Mouse (Mus musculus) thymus, adult 2 months (tissue): ENCODE results near the gene Snap91. TPM values are rescaled to one million over a fixed set of nuclear protein-coding genes. Genes with fewer than 3 reads are reported as not detected.

Source experiments
- DNase-seq: peaks from one replicate; pipeline ENCODE4 v3.0.0; 2021
- H3K27ac ChIP-seq: fragments of 200-500 bp; 2 replicates; pipeline ENCODE4 v1.5.1; 2012; ENCODE audit warnings: low read length, control low read depth; ENCODE audit not compliant: control insufficient read depth, insufficient read depth
- H3K27me3 ChIP-seq: fragments of 200-500 bp; 2 replicates; pipeline ENCODE4 v1.6.1; 2012; ENCODE audit warnings: mild to moderate bottlenecking, low read length, moderate library complexity, mixed read lengths; ENCODE audit not compliant: control insufficient read depth, insufficient read depth
- H3K36me3 ChIP-seq: fragments of 200-500 bp; 2 replicates; pipeline ENCODE4 v1.6.1; 2012; ENCODE audit warnings: mild to moderate bottlenecking, low read length, moderate library complexity; ENCODE audit not compliant: control insufficient read depth, insufficient read depth
- H3K4me1 ChIP-seq: fragments of 200-500 bp; replicated peaks from 2 replicates; pipeline ENCODE4 v1.6.1; 2012; ENCODE audit warnings: low read length; ENCODE audit not compliant: control insufficient read depth, insufficient read depth
- H3K4me3 ChIP-seq: fragments of 200-500 bp; 2 replicates; pipeline ENCODE4 v1.5.1; 2012; ENCODE audit warnings: mild to moderate bottlenecking, low read length, control low read depth, moderate library complexity; ENCODE audit not compliant: control insufficient read depth, insufficient read depth
- CTCF ChIP-seq: fragments of 200-500 bp; IDR thresholded peaks from 2 replicates; pipeline ENCODE4 v1.5.1; 2012; ENCODE audit warnings: mild to moderate bottlenecking, control low read depth, low read length, moderate library complexity, borderline replicate concordance; ENCODE audit not compliant: control insufficient read depth, poor library complexity, insufficient read depth; ENCODE audit errors: extremely low read depth
- POLR2A ChIP-seq: fragments of 200-500 bp; IDR thresholded peaks from 2 replicates; pipeline ENCODE4 v1.6.1; 2012; ENCODE audit warnings: mild to moderate bottlenecking, low read length, control low read depth, moderate library complexity; ENCODE audit not compliant: control insufficient read depth, poor library complexity, insufficient read depth; ENCODE audit errors: extremely low read depth
- WGBS: fragments of 180-500 bp; shearing (Covaris S2); methylation state at CpG from one replicate; pipeline ENCODE4 v1.1.7; 2018; 5-methylcytosine and 5-hydroxymethylcytosine counted together
- polyA plus RNA-seq: library from polyadenylated mRNA; depleted of rRNA; stranded (reverse); fragments of >200 nt; gene quantifications from 2 replicates; pipeline ENCODE4 v1.2.3, GENCODE M21; 2012

Snap91 gene
- polyA plus RNA-seq, 1 experiment = 6.0 TPM

DNA sequence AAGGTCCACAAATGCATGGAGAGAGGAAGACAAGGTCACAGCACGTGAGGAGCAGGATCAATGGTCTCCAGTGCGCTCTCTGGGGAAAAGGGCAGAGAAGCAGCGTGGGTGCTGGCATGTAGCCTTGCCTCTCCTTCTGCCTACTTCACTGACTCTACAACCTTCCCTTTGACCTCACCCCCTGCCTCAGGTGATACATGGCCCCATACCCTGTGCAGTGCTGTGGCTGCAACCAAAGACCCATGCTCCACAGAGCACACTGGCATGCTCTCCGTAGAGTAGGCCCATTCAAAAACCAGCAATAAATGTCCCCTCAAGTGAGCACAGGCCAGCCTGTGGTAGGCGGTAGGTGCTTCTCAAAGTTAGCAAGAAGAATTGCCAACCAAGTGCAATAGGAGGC is 28.8 kb downstream of the Snap91 start:
- Histone ChIP-seq H3K27ac (no peak overlapping the region), H3K36me3 (no peaks in the 10 kb centered on the region), H3K27me3 (no peaks in the 10 kb centered on the region), H3K4me3 (no peak overlapping the region), H3K4me1 (no peaks in the 10 kb centered on the region)
- no peak for TF ChIP-seq POLR2A
- TF ChIP-seq CTCF = no peak
- DNase-seq = no peak
- WGBS = 93% methylated on average over 5 of the region's 5 CpGs

DNA sequence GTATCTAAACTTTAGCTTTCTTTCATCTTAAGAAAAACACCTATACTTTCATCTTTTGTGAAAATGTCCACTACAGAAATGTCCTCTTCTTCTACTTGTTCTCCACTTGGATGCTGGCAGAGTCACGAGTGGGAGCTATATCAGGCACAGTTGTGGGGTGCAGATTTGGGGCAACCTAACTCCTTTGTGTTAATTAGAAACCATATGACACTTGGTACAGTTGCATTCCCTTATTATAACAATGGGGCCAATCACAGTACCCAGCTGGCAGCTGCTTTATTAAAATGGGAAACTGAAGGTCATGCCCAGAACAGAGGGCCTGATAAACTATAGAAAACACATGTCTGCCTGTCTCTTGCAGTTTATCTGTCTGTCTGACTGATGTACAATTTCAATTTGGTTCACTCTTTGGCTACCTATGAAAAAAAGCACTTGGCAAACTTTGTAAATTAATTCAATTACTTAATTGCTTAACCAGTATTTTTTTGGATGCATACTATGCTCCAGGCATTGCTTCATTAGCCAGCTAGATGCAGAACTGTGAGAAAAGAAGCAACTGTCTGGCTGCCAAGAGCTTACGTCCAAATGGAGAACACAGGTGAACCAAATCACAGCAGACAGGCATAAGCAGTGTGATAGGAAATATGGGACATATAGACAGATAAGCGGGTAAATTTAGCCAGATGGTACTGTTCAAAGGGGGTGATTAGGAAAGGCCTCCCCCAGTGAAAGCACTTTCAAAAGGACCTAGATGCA is 29.8 kb downstream of the Snap91 start:
- no peak for DNase-seq
- no peak overlapping the region for H3K4me3 ChIP-seq
- H3K4me1 ChIP-seq = no peaks in the 10 kb centered on the region
- WGBS = 74% methylated on average over 3 of the region's 3 CpGs
- H3K27ac ChIP-seq = no peak overlapping the region
- no peaks in the 10 kb centered on the region for H3K36me3 ChIP-seq
- TF ChIP-seq POLR2A (no peak), CTCF (no peak)
- no peaks in the 10 kb centered on the region for H3K27me3 ChIP-seq

DNA sequence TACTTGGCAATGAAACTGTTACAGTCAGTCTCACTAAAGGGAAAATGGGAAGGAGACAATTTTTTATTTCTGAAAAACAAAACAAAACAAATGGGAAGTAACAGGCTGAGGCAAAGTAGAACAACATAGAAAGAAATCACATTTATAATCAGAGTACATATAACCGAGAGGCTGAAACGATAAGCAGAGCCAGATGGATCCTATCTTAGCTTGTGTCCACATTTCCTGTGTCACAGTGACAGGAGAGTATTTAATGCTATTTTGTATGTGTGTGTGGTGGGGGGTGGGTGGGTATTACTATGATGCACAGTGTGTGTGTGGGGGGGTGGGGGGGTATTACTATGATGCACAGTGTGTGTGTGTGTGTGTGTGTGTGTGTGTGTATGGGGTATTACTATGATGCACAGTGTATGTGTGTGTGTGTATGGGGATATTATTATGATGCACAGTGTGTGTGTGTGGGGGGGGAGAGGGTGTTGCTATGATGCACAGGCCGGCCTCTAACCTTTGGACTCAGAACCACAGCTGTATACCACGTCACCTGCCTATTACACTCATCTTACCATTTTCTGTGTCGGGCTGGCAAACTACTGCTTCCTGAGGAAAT is 36.6 kb downstream of the Snap91 start:
- DNase-seq = no peak
- no peaks in the 10 kb centered on the region for H3K36me3 ChIP-seq
- no peak overlapping the region for H3K4me3 ChIP-seq
- H3K27me3 ChIP-seq = no peaks in the 10 kb centered on the region
- H3K4me1 ChIP-seq = no peaks in the 10 kb centered on the region
- no peak overlapping the region for H3K27ac ChIP-seq
- 90% methylated on average over 5 of the region's 5 CpGs for WGBS
- TF ChIP-seq CTCF (no peak), POLR2A (no peak)

DNA sequence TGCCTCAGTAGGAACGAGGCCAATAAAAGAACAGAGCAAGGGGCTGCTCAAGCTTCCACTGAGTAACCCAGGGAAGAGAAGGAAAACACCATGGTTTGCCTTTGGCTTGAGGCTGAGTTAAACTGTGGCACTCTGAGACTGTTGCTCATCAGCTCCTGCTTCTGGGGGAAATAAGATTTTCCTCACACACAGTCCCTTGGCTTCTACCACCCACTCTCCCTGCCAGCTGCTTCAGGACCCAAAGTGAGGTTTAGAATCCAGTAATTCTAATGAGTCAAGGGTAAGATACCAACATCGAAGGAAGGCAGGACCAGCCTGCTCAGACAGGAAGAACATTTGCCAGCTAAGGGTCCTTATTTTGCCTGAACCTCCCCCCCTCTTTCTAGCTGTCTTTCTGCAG is 50.7 kb downstream of the Snap91 start:
- WGBS = 79% methylated on average over 2 of the region's 2 CpGs
- H3K4me3 ChIP-seq = no peak overlapping the region
- no peaks in the 10 kb centered on the region for H3K36me3 ChIP-seq
- H3K4me1 ChIP-seq = no peaks in the 10 kb centered on the region
- TF ChIP-seq CTCF = no peak
- TF ChIP-seq POLR2A = no peak
- DNase-seq = no peak
- no peak overlapping the region for H3K27ac ChIP-seq
- no peaks in the 10 kb centered on the region for H3K27me3 ChIP-seq

DNA sequence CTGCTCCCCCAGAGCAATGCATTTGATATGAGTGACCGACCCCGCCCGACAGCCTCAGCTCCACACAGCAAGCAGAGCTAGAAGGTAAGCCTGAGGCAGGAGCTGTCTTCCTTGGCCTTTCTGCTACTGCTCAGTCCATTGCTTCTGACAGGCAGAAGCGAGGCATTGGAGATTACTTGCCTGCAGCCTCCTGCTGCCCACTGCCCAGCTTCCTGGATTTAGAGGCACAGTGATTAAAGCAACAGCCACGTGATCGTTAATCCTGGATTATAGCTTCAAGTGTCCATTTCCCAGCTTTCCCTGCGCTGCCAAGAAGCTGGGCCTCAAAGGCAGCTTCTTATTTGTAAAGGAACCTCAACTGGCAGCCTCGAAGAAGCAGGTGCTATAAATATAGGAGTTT is 51.4 kb downstream of the Snap91 start:
- Histone ChIP-seq H3K36me3 (no peaks in the 10 kb centered on the region), H3K4me3 (no peak overlapping the region), H3K4me1 (no peaks in the 10 kb centered on the region), H3K27me3 (no peaks in the 10 kb centered on the region), H3K27ac (no peak overlapping the region)
- TF ChIP-seq CTCF (no peak), POLR2A (no peak)
- no peak for DNase-seq
- WGBS = 76% methylated on average over 8 of the region's 8 CpGs

DNA sequence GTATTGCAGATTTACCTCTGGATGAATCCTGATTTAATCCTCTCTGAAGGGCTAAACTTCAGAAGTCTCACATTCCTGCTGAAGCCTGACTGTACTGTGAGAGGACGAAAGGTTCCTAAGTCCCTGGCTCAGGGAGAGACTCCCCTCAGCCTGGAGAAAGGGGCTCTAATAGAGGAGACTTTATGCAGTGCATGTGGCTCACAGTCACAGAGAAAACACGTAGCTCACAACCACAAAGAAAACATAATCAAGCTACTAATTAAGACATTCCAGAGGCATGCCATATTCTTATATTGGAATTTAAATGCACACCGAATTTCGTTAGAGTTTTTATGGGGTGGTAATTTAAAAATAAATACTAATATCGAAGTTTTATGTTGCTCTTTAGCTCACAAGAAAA is 61.1 kb downstream of the Snap91 start:
- Histone ChIP-seq H3K27me3 (no peaks in the 10 kb centered on the region), H3K27ac (no peak overlapping the region), H3K4me3 (no peak overlapping the region), H3K36me3 (no peaks in the 10 kb centered on the region), H3K4me1 (no peaks in the 10 kb centered on the region)
- DNase-seq = no peak
- TF ChIP-seq POLR2A (no peak), CTCF (no peak)
- WGBS = 89% methylated on average over 5 of the region's 5 CpGs
